Mouse (Mus musculus): Measurements from ENCODE around the gene Hist2h2aa1. TPM values are rescaled to one million over a fixed set of nuclear protein-coding genes. Genes with fewer than 3 reads are reported as not detected.

Hist2h2aa1 gene
- 43.1 and 47.9 TPM in 2 replicates for polyA plus RNA-seq (2015; fragmentation: Nextera tagmentation; extraction: Ambion mirVana)

DNA sequence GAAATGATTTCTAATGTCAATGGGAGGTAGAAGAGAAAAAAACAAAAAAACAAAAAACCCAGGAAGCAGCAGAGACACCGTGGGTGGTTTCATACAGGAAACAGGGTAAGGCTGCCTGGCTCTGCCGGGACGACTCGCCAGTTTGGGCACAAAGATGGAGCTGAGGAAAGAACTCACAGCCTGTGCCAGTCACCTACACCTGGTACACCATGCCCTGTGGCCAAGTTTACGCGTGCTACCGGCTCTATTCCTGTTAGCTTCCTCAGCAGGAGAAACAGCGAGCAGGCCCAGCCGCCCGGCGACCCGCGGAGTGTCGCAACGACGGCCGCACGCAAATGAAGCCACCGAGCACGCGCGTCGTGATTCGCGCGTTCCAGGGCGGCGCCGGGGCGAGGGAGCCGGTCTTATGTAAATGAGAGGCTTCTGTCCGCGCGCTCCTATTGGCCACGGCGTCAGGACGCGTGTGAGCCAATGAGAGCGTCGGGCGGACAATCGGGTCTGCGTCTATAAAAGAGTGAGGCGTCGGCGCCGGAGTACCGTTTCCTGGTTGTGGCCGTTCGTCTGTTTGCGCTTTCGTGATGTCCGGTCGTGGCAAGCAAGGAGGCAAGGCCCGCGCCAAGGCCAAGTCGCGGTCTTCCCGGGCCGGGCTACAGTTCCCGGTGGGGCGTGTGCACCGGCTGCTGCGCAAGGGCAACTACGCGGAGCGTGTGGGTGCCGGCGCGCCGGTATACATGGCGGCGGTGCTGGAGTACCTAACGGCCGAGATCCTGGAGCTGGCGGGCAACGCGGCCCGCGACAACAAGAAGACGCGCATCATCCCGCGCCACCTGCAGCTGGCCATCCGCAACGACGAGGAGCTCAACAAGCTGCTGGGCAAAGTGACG is at the start of gene Hist2h2aa1:
Hist2h2aa1 (plus strand) TSS at position 495 of the 884 bp plus-strand sequence.

DNA sequence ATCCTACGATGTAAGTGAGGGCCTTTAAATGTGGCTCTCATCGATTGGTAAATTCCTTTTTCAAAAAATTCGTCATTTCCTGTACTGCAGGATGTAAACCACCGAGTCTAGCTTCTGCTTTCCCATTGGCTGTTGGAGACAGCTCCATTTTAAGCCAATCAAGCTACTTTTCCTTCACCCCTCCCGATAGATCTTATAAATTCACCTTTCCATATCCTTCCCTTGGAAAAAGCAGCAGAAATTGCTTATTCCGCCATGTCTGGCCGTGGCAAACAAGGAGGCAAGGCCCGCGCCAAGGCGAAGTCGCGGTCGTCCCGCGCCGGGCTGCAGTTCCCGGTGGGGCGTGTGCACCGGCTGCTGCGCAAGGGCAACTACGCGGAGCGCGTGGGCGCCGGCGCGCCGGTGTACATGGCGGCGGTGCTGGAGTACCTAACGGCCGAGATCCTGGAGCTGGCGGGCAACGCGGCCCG is 25.6 kb upstream of the Hist2h2aa1 start, which contains the start of the genes Bola1 and Hist2h2ab:
Bola1 (minus strand) TSS at position 49 of the 470 bp plus-strand sequence.
Hist2h2ab (plus strand) TSS at position 205 of the 470 bp plus-strand sequence.

DNA sequence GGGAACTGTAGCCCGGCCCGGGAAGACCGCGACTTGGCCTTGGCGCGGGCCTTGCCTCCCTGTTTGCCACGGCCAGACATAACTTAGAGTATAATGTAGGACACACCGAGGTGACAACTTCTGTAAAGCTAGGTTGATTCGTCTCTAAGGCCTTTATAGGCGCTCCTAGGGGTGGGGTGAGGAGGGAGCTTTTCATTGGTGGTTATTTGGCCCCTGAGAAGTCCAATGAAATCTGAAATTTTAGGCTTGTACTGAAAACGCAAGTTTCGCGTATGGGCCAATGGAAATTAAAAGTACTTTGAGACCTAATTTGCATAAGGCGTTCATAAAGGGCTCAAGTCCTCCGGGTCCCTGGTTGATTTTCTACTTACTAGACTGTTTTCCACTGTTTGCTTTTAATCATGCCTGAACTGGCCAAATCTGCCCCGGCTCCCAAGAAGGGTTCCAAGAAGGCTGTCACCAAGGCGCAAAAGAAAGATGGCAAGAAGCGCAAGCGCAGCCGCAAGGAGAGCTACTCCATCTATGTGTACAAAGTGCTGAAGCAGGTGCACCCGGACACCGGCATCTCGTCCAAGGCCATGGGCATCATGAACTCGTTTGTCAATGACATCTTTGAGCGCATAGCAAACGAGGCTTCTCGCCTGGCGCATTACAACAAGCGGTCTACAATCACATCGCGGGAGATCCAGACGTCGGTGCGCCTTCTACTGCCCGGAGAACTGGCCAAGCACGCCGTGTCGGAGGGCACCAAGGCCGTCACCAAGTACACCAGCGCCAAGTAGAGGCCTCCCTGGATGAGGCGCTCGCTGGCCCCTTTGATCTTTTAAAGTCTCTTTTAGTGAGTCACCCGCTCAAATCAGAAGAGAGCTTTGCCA is 24.3 kb upstream of the Hist2h2aa1 start, which contains the start of the genes Hist2h2ac and Hist2h2be:
Hist2h2ac (minus strand) TSS at position 116 of the 875 bp plus-strand sequence.
Hist2h2be (plus strand) TSS at position 355 of the 875 bp plus-strand sequence.

GRCm38 (mm10) chr3:96238954-96239793 is 6.1 kb upstream of the Hist2h2aa1 start, which contains the start of gene Hist2h3c2:
Hist2h3c2 (minus strand) TSS chr3:96239127.

GRCm38 (mm10) chr3:96239949-96240798 is 5.1 kb upstream of the Hist2h2aa1 start, which contains the start of gene Hist2h2aa2:
Hist2h2aa2 (minus strand) TSS chr3:96240276.

DNA sequence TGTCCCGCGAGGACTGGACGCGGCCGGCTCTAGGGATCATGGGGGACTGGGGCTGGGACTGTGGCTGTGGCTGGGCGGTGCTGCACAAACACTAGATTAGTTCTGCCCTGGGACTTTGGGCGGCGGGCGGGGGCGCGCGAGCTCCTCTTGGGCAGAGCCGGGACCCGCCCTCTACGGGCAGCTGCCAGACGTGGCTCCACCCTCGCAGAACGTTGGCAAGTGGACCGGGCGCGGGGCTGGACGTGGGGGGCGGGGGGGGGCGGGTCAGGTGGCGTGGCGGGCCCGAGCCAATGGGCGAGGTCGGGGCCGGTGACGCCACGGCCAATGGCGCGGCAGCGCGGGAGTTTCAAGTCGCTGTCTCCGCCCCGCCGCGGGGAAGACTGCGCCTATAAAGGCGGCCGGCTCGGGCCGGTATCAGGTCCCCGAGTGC is 1.1 kb downstream of the Hist2h2aa1 start, which contains the start of gene Hist2h3c1:
Hist2h3c1 (plus strand) TSS at position 259 of the 430 bp plus-strand sequence.

GRCm38 (mm10) chr3:96262979-96263550 is 17.8 kb downstream of the Hist2h2aa1 start, which contains the start of gene Hist2h4:
Hist2h4 (minus strand) TSS chr3:96263311.

DNA sequence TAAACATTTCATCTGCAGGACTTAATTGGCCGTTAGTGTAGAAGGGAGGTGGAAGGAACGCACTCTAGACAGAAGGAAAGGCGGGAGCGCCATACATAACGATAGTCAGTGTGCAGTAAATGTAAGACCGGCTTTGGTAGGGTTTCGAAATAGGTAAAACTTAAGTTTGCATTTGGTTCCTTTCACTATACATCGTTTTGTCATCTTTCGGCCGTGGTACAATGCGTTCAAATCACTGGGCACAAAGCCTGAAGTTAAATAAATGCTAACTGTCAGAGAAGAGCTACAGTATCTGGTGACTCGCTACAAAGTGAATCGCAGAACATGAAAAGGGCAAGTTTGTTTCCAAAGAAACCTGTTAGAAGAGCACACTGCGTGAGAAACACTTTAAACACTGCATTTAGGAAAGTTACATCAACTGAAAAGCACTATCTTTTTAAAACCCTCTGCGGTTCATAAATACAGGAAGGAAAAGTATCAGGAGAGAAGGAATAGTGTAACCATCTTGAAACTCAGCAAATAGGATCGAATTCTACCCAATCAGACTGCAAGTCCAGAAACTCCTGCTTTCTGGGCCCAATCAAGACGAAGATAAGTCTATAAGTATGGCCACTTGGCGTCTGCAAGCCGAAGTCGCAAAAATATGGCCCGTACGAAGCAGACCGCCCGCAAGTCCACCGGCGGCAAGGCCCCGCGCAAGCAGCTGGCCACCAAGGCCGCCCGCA is 22.9 kb downstream of the Hist2h2aa1 start, which contains the start of gene Hist2h3b:
Hist2h3b (plus strand) TSS at position 604 of the 725 bp plus-strand sequence.

GRCm38 (mm10) chr3:96269511-96270474 is 24.5 kb downstream of the Hist2h2aa1 start, which contains the start of gene Hist2h2bb:
Hist2h2bb (plus strand) TSS chr3:96269752.

GRCm38 (mm10) chr3:96293787-96294186 is 48.5 kb downstream of the Hist2h2aa1 start, which contains the start of gene Fcgr1:
Fcgr1 (minus strand) TSS chr3:96293969.

Small RNA genes lying within 50 kb of the gene (microRNA-seq; reads per million reads assigned to microRNA genes)
- gene Gm44492 (not detected), gene Gm47311 (not detected), gene Gm47313 (not detected)

Other genes with a start within 250 kb of the Hist2h2aa1 start
- 100 and 115 TPM in 2 replicates for gene Plekho1, start 249.5 kb upstream of the Hist2h2aa1 start, polyA plus RNA-seq (2015; fragmentation: Nextera tagmentation; extraction: Ambion mirVana)
- 24.9 and 26.9 TPM in 2 replicates for gene Vps45, start 187.0 kb upstream of the Hist2h2aa1 start, polyA plus RNA-seq (2015; fragmentation: Nextera tagmentation; extraction: Ambion mirVana)
- gene Otud7b, start 141.0 kb upstream of the Hist2h2aa1 start, polyA plus RNA-seq (2015; fragmentation: Nextera tagmentation; extraction: Ambion mirVana): 18.0 and 20.8 TPM in 2 replicates
- 13.2 and 15.1 TPM in 2 replicates for gene Mtmr11, start 83.5 kb upstream of the Hist2h2aa1 start, polyA plus RNA-seq (2015; fragmentation: Nextera tagmentation; extraction: Ambion mirVana)
- gene Sf3b4, start 73.2 kb upstream of the Hist2h2aa1 start, polyA plus RNA-seq (2015; fragmentation: Nextera tagmentation; extraction: Ambion mirVana): 80.2 and 87.8 TPM in 2 replicates
- gene Sv2a, start 64.3 kb upstream of the Hist2h2aa1 start, polyA plus RNA-seq (2015; fragmentation: Nextera tagmentation; extraction: Ambion mirVana): 2.2 and 2.8 TPM in 2 replicates
- 40.9 and 46.7 TPM in 2 replicates for gene Bola1, start 25.8 kb upstream of the Hist2h2aa1 start, polyA plus RNA-seq (2015; fragmentation: Nextera tagmentation; extraction: Ambion mirVana)
- not detected in 2 replicates for gene Hist2h2ab, start 25.6 kb upstream of the Hist2h2aa1 start, polyA plus RNA-seq (2015; fragmentation: Nextera tagmentation; extraction: Ambion mirVana)
- gene Hist2h2ac, start 24.6 kb upstream of the Hist2h2aa1 start, polyA plus RNA-seq (2015; fragmentation: Nextera tagmentation; extraction: Ambion mirVana): 1.8 and 3.0 TPM in 2 replicates
- 3.3 and 3.4 TPM in 2 replicates for gene Hist2h2be, start 24.4 kb upstream of the Hist2h2aa1 start, polyA plus RNA-seq (2015; fragmentation: Nextera tagmentation; extraction: Ambion mirVana)
- gene Hist2h3c2, start 6.4 kb upstream of the Hist2h2aa1 start, polyA plus RNA-seq (2015; fragmentation: Nextera tagmentation; extraction: Ambion mirVana): 2.2 and 3.0 TPM in 2 replicates
- 129 and 159 TPM in 2 replicates for gene Hist2h2aa2, start 5.2 kb upstream of the Hist2h2aa1 start, polyA plus RNA-seq (2015; fragmentation: Nextera tagmentation; extraction: Ambion mirVana)
- gene Hist2h3c1, start 1.2 kb downstream of the Hist2h2aa1 start, polyA plus RNA-seq (2015; fragmentation: Nextera tagmentation; extraction: Ambion mirVana): 0.58 and 1.5 TPM in 2 replicates
- 4.2 and 7.1 TPM in 2 replicates for gene Hist2h4, start 17.8 kb downstream of the Hist2h2aa1 start, polyA plus RNA-seq (2015; fragmentation: Nextera tagmentation; extraction: Ambion mirVana)
- 12.7 and 16.3 TPM in 2 replicates for gene Hist2h3b, start 23.2 kb downstream of the Hist2h2aa1 start, polyA plus RNA-seq (2015; fragmentation: Nextera tagmentation; extraction: Ambion mirVana)
- gene Hist2h2bb, start 24.3 kb downstream of the Hist2h2aa1 start, polyA plus RNA-seq (2015; fragmentation: Nextera tagmentation; extraction: Ambion mirVana): 0.95 and 1.8 TPM in 2 replicates
- gene Fcgr1, start 48.5 kb downstream of the Hist2h2aa1 start, polyA plus RNA-seq (2015; fragmentation: Nextera tagmentation; extraction: Ambion mirVana): 4.6 and 8.0 TPM in 2 replicates
- gene BC107364, start 206.8 kb downstream of the Hist2h2aa1 start, polyA plus RNA-seq (2015; fragmentation: Nextera tagmentation; extraction: Ambion mirVana): 0.30 and 0.35 TPM in 2 replicates